Mouse (Mus musculus) bone marrow, adult 2 months (tissue): ENCODE data around the gene Dnajc25. TPM values are rescaled to one million over a fixed set of nuclear protein-coding genes. Genes with fewer than 3 reads are reported as not detected.

Source experiments
- H3K27ac ChIP-seq: fragments of 200-500 bp; 2 replicates; pipeline ENCODE4 v1.5.1; 2012; ENCODE audit warnings: low read depth, mild to moderate bottlenecking, control low read depth, inconsistent platforms, low read length; ENCODE audit not compliant: control insufficient read depth, poor library complexity, insufficient read depth
- H3K4me1 ChIP-seq: fragments of 200-500 bp; 2 replicates; pipeline ENCODE4 v1.6.1; 2011; ENCODE audit warnings: low read length; ENCODE audit not compliant: control insufficient read depth, insufficient read depth
- H3K4me3 ChIP-seq: fragments of 200-500 bp; replicated peaks from 2 replicates; pipeline ENCODE3; 2011; ENCODE audit warnings: mild to moderate bottlenecking, low read depth, low read length, control low read depth; ENCODE audit not compliant: control insufficient read depth
- CTCF ChIP-seq: fragments of 200-500 bp; IDR thresholded peaks from 2 replicates; pipeline ENCODE4 v1.5.1; 2011; ENCODE audit warnings: low read length, control low read depth; ENCODE audit not compliant: control insufficient read depth, insufficient read depth
- POLR2A ChIP-seq: fragments of 200-500 bp; IDR thresholded peaks from 2 replicates; pipeline ENCODE4 v1.6.1; 2011; ENCODE audit warnings: low read depth, mild to moderate bottlenecking, control low read depth, low read length, borderline replicate concordance; ENCODE audit not compliant: control insufficient read depth
- WGBS: fragments of 180-500 bp; shearing (Covaris S2); methylation state at CpG from one replicate; pipeline ENCODE4 v1.1.7; 2018; 5-methylcytosine and 5-hydroxymethylcytosine counted together
- polyA plus RNA-seq: library from polyadenylated mRNA; stranded (reverse); fragments of >200 nt; gene quantifications from 2 replicates; pipeline ENCODE4 v1.2.4, GENCODE M21; 2011; ENCODE audit warnings: low replicate concordance; ENCODE audit not compliant: missing spikeins, insufficient read depth, insufficient read length

Dnajc25 gene
- polyA plus RNA-seq, 1 experiment: 7.3 TPM

GRCm38 (mm10) chr4:59036490-59037127 lies 41.7 kb downstream of the Dnajc25 start:
- 5% methylated on average over 13 of the region's 13 CpGs for WGBS
- H3K27ac ChIP-seq: peak overlapping the region; percentile 68
- H3K4me3 ChIP-seq: peak overlapping the region; percentile 55
- peaks cover 3% of the 10 kb centered on the region; the same call in 1 of the 2 replicates for H3K4me1 ChIP-seq
- peak; percentile 57 for TF ChIP-seq CTCF
- no peak for TF ChIP-seq POLR2A

DNA sequence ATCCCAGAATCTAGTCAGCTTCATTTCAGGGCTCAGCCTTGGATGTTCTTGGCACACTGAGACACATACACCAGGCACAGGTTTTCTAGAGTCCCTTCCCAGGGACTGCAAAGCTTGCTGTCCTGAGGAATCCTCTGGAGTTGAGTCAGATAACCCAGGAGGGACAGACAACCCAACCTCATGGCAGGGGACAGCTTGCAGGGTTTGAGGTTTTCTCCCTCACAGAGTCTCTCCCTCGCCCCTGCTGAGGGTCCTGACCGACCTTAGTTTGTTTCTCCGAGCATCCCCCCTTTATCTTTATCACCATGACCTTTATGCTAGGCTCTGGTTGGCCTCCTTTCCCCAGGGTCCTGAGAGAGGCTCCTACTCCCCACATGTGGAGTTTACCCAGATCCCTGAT lies 42.7 kb downstream of the Dnajc25 start:
- TF ChIP-seq POLR2A (no peak), CTCF (no peak)
- no peak overlapping the region for H3K4me3 ChIP-seq
- H3K4me1 ChIP-seq: peaks cover 3% of the 10 kb centered on the region; the same call in 1 of the 2 replicates
- H3K27ac ChIP-seq: no peak overlapping the region
- 79% methylated on average over 3 of the region's 3 CpGs for WGBS

GRCm38 (mm10) chr4:59040397-59041287 lies 45.8 kb downstream of the Dnajc25 start:
- WGBS: 32% methylated on average over 11 of the region's 11 CpGs
- TF ChIP-seq POLR2A (no peak), CTCF (no peak)
- H3K27ac ChIP-seq: no peak overlapping the region
- peaks cover 3% of the 10 kb centered on the region; the same call in 1 of the 2 replicates for H3K4me1 ChIP-seq
- H3K4me3 ChIP-seq: no peak overlapping the region

GRCm38 (mm10) chr4:59043074-59043473 lies 48.2 kb downstream of the Dnajc25 start:
- TF ChIP-seq CTCF (no peak), POLR2A (no peak)
- no peak overlapping the region for H3K27ac ChIP-seq
- H3K4me3 ChIP-seq: no peak overlapping the region
- WGBS: 81% methylated on average over 5 of the region's 5 CpGs
- H3K4me1 ChIP-seq: peaks cover 1% of the 10 kb centered on the region; the same call in 1 of the 2 replicates

- TF ChIP-seq CTCF (no peak), POLR2A (no peak)
- Histone ChIP-seq H3K4me3 (no peak overlapping the region), H3K27ac (no peak overlapping the region), H3K4me1 (peaks cover 1% of the 10 kb centered on the region; the same call in 1 of the 2 replicates)
- 75% methylated on average over 6 of the region's 6 CpGs for WGBS
Measured at GRCm38 (mm10) chr4:59043891-59044290, 49.0 kb downstream of the Dnajc25 start.

- no peak overlapping the region for H3K4me3 ChIP-seq
- H3K4me1 ChIP-seq: no peaks in the 10 kb centered on the region; the same call in 1 of the 2 replicates
- TF ChIP-seq CTCF (no peak), POLR2A (no peak)
- WGBS: 83% methylated on average over 3 of the region's 3 CpGs
- no peak overlapping the region for H3K27ac ChIP-seq
Measured at GRCm38 (mm10) chr4:59047222-59047621, 52.4 kb downstream of the Dnajc25 start.

DNA sequence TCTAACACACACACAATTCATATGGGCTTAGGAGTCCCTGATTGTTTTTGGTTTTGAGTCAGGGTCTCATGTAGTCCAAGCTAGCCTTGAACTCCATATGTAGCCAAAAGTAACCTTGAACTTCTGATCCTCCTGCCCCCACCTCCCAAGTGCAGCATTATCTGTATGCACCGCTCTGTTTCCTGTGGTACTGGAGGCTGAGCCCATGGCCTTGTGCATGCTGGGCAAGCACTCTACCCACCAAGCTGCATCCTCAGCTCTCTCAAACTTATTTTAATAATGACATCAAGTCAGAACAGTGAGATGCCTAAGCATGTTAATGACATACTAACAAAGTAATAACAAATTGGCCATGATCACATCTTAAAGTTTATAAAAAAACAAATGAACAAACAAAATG lies 56.2 kb downstream of the Dnajc25 start:
- 59% methylated on average over 1 of the region's 1 CpGs for WGBS
- TF ChIP-seq CTCF: no peak
- TF ChIP-seq POLR2A: no peak
- Histone ChIP-seq H3K27ac (no peak overlapping the region), H3K4me1 (no peaks in the 10 kb centered on the region), H3K4me3 (no peak overlapping the region)

GRCm38 (mm10) chr4:59057929-59058328 lies 63.1 kb downstream of the Dnajc25 start:
- no peak overlapping the region for H3K27ac ChIP-seq
- 55% methylated on average over 3 of the region's 3 CpGs for WGBS
- H3K4me3 ChIP-seq: no peak overlapping the region
- H3K4me1 ChIP-seq: no peaks in the 10 kb centered on the region
- no peak for TF ChIP-seq POLR2A
- TF ChIP-seq CTCF: no peak

DNA sequence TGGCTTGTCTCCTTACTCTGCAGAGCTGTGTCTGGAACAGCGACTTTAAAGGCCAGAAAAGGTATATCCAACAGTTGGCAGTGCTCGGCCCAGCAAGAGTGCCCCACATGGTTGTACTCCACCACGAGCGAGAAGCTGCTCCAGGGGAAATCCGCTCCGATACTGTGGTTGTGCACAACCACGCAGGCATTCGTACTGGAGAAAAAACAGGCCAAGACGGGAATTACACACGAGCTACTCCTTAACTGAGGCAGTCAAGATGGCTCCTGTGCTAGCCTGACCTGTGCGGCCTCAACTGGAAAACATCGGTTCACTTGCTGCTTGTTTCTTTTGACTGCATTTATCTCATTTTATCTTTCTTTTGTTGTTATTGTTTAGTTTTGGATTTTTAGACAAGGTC lies 67.7 kb downstream of the Dnajc25 start:
- Histone ChIP-seq H3K27ac (no peak overlapping the region), H3K4me1 (no peaks in the 10 kb centered on the region), H3K4me3 (no peak overlapping the region)
- 83% methylated on average over 12 of the region's 12 CpGs for WGBS
- TF ChIP-seq CTCF (no peak), POLR2A (no peak)
